Mouse (Mus musculus) T-cell, adult 2 months (primary cell): ENCODE results near the gene Nrros.

Experiments used
- DNase-seq: peaks from one replicate; pipeline ENCODE4 v3.0.0; 2022; ENCODE audit warnings: low spot score

Nrros gene

DNA sequence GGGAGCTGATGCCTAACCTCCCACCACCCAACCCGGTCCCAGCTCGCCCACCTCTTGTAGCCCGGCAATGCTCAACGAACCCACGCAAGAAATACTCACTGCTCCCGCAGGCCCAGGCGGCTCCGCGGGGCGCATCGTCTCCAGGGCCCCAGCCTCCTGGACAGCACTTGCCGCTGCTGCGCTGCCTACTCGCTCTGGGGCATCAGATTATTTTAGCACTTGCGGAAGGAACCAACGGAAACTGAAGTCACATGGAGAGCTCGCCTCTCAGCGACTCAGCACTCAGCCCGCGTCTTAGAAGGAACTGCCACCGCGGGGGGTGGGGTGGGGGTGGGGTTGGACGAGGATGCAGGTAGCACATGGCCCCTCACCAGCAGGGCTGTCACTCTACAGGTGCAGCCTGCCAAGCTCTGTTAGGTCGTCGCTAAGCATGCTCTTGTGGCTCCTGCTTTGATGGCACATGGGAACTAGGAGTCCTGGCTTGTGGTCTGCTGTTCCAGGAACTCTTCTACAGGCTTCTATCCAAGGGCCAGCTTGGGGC lies at the start of gene Nrros:
Nrros (minus strand) TSS at position 314 of the 541 bp plus-strand sequence.
- peak; percentile 83 for DNase-seq

DNA sequence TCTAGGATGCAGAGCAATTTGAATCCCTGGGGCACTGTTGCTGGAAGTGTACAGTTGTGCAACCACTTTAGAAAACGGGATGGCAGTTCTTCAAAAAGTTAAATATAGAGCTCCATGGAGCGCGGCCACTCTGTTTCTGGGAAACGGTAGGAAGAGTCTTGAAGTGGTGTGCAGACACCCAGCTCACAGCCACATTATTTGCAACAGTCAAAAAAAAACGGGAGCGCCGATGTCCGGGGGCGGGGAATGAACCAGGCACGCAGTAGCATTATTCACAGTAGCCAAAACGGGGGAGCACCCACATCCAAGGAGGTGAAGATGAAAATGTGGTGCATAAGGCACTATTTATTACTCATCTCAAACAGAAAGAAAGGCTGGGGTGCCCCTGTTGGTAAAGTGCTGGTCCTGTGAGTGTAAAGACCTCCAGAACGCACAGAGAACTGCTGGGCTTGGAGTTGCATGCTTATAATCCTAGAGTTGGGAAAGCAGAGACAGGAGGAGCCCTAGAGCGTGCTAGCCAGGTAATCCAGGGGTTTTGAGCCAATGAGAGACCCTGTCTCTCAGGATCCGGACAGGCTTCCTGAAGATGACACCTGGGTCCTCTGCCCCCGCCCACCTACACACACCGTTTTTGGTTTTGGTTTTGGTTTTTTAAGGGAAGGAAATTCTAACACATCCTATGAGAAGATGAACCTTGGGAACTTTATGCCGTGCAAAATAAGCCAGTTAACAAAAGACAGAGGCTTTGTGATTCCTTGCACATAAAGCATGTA lies 49.6 kb upstream of the Nrros start:
- no peak for DNase-seq

DNA sequence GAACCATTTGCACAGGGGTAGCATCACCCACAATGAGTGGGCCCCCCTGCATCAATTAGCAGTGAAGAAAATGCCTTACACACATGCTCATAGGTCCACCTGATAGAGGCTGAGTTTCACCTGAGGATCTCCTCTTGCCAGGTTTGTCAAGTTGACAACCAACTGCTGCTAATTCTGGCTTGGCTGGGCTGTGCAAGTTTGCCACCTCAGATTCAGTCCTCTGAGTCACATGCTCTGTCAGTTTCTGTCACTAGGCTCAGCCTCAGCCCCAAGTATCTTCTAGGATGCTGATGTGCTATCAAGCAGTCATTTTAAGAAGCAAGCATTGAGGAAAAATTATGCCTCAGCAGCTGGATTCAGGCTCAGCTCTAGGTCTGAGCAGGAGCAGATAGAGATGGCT lies 48.8 kb upstream of the Nrros start:
- DNase-seq: no peak

DNA sequence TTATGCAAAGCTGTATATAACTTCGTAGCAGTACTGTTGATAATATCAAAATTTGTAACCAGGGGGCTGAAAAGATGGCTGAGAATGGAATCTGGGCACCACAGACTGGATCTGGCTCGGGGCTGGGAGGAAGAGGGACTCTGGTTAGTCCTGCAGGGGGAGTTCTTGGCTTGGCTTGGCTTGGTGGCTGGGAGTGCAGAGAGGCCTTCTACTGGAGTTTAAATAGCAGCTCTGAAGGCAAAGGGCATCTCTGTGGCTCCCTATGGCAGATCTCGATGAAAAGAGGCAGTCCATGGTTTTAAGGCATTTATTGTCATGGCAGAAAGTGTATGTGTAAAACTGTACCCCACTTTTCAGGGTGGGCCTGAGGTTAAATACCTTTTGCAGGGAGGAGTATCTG lies 39.5 kb upstream of the Nrros start:
- no peak for DNase-seq

DNA sequence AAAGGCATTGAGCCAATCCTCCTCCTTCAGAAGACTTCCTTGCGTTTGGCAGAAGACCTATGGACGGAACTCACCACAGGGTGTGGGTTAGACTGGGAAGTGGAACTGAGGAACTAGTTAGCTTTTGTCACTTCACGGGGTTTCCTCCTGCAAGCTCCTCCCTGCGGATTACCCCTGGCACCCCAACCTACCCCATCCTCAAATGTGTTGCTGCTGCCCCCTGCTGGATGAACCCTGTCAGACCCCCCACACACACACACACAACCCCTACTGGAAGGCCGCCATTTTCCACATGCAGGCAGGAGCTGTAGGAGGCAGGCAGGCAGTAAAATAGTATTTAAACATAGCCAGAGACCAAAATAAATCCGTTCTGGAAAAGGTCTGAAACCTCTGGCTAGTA lies 37.3 kb upstream of the Nrros start:
- DNase-seq: peak; percentile 90

DNA sequence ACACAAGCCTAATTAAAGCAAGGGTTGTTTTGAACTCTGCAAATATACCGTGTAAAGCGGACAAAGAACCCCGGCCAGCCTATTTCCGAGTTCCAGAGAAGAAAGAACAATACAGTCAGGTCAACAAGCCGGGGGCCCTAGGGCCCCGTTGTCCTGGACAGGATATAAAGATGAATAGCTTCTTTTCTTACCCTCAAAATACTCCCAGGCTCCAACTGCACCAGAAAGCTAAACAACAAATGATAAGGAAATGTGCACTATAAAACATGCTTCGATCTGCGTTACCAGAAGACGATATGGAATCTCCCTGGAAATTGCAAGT lies 35.6 kb upstream of the Nrros start:
- no peak for DNase-seq

DNA sequence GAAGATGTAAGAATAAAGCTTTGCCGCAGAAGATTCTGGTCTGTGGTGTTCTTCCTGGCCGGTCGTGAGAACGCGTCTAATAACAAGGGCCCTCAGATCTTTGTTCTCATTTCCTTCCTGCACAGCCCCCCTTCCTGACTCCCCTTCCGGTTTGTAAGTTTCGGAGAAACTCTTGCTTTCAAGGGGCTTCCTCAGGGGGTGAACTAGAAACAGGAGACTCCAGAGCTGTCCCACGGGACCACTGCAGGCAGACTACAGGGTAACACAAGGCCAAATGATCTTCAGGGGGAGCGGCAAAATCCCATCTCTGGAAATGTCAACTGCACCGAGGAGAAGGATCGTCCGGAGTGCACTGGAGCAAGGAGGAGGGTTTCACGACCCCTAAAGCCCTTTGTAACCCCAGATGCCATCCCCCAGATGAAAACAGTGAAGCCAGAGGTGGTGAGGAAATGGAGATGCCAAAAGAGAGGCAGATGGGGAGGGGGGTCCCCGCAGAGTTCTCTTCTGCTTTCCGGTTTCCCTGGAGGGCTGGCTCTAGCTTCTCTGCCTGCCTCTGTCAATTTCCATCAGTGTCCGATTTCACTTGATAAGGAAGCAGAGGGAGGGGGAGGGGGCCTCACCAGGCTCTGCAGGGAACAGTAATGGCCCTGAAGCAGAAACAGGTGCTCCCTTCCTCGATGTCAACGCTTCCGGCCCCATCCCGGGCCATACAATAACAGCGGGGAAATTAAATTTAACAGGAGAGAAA lies 35.0 kb upstream of the Nrros start:
- DNase-seq: peak; percentile 61

DNA sequence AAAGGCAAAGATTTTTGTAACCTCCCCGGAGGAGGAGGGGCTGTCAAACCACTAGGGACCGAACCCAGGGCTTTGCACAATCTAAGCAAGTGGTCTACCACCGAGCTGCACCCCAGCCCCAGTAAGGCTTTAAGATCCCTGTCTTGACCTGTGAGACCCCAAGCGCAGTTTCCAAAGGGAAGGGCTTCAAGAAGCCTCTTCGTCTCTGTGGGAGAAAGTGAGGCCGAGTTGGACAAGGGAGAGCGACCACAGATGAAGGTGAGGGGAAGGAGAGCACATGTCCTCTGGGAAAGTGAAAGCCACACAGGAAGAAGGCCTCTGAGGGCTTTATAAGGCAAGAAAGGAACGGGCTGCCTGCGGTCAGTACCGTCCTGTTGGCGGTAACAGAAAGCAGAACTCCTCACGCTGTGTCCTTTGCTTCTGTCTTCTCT lies 24.6 kb upstream of the Nrros start:
- DNase-seq: peak; percentile 49

DNA sequence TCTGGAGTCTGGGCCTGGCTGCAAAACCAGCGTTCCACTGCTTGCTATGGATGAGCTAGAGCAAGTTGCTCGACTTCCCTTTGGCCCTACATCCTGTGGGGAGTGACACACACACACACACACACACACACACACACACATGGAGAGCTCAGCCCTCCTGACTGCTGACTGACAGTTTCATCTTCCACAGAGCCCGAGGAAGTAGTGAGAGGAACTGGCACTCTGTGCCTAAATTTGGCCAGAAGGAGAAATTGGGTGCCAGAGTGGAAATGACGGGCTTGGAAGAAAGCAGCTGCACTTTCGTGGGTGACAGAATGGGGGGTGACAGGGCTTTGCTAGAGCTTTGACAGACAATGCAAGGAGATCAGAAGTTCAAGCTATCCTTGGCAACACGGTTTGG lies 23.7 kb upstream of the Nrros start:
- DNase-seq: no peak

DNA sequence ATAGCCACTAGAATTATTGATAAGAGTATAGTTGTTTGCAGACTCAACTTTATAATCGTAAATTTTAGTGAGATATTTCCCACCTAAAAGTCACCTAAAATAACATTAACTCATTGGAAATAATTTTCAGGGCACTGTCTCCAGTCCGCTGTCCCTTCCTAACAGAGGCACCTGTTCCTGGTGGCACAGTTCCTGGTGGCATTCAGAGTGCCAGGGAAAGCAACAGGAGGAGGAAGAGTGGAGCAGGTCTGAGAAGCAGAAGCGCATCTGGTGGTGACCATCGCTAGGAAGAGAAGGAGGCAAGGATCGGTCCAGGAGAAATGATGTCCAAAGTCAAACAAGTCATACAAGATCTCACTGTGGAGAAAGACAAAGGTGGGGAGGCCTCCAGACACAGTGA lies 20.7 kb upstream of the Nrros start:
- DNase-seq: no peak

DNA sequence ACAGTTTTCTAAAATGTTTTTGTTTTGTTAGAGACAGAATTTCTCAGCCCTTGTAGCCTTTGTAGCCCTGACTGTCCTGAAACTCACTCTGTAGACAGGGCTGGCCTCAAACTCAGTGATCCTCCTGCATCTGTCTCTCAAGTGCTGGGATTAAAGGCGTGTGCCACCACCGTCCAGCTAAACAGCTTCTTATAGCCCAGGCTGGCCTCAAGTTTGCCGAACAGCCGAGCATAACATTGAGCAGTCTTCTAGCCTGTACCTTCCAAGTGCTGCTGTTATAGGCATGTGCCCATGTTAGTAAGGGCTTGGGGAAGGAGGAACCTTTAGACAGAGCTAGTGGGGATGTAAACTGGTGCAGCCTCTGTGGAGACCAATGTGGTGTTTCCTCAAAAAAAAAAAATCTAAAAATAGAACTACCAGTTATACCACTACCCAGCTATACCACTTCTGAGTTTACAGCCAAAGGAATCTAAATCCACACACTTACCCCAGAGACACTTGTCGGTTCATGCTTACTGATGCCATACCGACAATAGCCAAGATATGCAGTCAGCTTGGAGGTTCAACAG lies 14.0 kb upstream of the Nrros start, which contains the start of gene Bex6:
Bex6 (plus strand) TSS at position 491 of the 569 bp plus-strand sequence.
- DNase-seq: no peak

DNA sequence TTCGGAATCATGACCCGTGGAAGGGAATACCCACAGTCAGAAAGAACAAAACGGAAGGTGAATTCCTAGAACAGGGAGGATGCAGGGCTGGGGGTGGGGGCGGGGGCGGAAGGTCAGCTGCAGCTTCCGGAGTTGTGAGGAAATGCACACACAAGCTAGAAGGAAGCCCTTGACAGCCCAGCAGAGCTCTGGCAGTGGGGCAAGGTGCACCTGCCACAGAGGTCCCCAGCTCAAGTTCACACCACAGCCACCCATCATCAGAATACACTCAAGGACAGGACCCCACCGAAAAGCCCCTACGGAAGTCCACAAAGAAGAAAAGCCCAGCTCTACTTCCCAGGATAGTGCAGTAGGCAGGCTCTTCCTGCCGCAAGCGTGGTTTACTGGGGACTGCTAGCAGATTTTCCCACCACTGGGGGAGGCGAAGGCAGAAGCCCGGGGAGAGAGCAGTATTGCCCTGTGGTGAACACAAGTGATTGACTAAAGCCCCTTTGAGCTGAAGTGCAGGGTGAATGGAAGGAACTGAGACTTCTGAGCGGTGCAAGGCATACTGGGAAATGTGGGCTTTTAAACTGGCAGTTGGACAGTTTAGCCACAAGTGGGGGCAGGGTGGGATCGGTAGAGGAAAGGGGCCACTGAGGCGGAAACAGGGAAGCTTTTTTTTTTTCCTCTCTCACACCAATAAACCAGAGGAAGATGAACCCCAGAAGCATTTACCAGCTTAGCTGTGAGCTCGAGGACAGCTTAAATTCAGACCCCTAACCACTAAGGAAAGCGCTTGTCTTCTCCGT lies 11.7 kb upstream of the Nrros start:
- DNase-seq: peak; percentile 60

DNA sequence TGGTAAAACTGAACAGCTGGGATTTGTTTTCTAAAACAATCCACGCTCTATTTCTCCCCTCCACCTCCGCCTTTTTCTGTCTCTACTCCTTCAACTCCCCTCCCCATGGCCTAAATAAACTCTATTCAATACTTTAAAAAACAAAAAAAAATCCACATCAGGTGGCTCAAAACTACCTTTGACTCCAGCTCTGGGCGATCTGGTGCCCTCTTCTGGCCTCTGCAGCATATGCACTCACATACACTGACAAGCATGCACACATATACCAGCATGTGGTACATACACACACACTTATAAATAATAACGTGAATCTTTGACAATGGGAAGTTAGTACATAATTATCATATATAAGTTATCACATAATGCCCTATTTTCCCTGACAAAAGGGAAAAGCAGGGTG lies 9.6 kb upstream of the Nrros start:
- no peak for DNase-seq

DNA sequence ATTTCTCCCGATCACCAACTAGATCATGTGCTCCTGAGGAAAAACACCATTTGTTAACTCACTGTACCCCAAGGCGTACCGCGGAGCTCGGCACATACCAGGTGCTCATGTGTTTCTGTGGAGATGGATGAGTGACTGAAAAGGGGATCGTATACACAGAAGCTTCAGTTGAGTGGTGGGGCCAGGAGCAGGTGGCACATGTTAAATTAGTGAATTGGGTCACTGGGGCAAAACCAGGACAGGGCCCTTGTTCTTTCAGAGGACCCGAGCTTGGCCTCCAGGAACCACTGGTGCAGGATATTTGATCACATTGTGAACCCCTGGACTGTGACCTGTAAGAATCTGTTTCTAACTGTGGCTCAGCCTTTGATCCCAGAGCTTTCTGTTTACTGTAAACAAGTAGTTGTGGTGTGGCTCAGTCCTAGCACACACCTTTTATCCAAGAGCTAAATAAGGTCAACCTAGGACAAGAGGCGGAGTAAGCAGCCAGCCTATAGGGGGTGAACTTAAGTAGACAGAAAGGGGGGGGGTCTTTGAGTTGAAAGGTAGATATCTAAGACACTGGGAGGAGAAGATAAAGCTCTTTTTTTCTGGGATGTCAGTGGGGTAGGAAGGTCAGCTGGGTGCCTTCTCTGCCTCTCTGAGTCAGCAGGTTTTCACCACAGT lies 9.1 kb upstream of the Nrros start:
- no peak for DNase-seq

DNA sequence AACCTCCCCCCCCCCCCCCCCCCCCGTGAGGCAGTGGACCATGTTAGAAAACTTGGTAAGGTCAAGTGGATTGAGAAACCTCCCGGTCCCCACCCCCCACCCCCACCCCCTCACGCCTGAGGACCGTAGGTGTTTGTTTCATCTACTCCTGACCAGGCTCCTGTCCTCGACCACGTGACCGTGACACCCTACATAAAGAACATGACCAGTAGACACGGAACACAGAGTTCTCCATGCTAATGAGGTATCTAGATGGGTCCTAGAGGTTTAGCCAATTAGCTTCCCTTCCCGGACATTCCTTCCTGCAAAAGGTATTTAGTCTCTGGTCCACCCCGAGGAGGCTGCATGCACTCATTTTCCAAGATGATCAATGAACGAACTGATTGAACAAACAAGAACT lies 8.0 kb upstream of the Nrros start:
- DNase-seq: no peak

DNA sequence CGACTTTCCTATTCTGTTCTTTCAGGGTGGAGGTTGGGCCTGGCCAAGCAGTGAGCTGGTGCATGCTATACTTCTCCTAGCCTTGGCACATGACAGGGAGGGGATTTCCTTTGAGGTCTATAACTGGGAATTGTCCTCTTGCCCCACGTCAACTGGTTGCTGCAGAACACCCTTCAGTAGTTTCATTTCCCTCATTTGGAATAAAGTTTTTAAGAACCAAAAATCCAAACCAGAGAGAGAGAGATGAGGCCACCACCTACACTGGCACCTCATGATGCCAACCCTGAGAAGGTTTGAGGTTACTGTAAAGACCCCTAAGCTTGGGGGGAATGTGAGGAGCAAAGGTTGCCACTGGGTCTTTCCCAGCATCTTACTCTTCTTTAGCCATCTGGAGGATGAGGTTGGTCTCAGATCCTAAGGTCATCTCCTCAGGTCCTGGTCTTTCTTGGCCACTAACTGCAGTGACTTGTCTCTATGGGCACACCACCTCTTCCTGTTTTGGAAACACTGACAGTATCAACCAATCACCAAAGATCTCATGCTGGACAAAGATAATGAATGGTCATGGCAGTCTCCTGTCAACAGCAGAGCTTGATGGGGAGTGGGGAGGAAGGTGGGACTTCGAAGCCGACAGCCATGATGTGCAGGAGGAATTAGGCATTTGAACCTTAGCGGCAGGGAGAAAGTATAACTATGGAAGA lies 5.8 kb upstream of the Nrros start:
- no peak for DNase-seq

DNA sequence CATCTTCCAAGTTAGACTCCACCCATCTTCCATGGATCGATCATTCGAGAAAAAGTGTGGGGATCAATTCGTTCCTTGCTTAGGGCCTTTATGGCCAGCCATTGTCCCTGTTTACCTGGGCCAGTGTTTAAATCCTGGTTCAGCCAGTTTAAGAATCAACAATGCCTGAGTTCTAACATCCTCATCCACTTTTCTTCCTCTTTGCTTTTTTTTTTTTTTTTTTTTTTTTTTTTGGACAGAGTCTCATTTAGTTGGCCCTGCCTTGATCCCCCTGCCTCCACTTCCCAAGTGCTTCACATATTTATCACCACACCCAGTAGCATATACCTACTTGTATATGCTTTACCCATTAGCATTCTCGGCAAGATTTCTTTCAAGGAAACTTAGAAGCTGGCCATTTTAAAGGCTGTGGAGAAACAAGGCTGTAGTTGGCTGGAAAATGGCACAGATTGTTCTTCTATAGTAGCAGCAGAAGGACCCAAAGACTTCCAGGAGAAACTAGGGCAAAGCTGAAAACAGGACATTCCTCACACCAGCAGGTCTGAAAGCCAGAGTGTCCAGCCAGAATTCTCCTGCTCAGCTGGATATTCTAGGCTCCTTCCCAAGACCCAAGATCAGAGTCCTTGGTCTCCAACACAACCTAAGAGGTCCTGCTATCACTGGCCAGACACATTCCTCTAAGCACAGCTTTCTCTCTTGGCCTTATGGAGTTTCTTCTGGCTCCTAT lies 2.6 kb upstream of the Nrros start:
- no peak for DNase-seq

DNA sequence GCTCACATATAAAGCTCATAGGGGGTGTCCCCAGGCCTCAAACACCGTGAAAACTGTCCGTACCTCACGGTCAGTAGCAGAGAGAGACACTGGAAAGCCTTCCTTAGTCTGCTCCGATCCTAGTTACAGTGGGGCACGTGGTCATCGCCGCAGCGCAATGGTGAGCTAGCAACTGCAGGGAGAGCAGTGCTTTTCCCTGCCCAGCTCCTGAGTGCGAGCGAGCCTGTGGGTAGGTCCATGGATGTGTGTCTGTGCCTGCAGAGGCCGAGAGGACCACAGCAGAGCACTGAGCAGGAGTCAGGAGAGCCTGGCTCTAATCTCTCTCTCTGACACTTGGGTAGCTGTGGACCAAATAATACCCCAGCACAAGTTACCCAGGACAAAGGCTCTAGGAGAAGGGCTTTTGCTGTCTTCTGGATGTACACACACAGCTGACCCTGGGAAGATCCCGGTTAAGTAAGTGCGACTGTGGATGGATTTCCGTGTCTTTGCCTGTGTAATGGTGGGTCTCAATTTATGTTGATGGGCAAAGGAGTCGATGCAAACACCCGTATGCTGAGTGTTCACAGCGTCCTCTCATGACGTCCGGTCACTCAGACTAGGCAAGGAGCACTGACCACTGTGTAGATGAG lies 882 bp downstream of the Nrros start:
- no peak for DNase-seq

DNA sequence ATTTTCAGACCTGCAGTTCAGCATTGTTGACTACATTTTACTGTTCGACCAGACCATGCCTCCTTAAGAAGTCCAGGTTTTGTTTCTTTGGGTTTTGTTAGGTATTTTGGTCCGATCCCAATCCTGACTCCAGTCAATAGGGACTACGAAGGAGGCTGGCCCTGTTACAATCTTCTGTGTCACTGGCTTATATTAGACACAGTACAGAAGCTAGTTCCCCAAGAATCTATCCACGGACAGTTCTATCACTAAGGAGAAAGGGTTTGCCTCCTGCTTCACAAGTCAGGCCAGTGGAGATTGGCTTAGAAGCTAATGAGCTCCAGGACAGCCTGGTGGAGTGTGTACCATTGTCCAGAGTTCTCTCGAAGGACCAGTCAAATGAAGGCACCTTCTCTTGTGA lies 1.5 kb downstream of the Nrros start:
- DNase-seq: no peak

DNA sequence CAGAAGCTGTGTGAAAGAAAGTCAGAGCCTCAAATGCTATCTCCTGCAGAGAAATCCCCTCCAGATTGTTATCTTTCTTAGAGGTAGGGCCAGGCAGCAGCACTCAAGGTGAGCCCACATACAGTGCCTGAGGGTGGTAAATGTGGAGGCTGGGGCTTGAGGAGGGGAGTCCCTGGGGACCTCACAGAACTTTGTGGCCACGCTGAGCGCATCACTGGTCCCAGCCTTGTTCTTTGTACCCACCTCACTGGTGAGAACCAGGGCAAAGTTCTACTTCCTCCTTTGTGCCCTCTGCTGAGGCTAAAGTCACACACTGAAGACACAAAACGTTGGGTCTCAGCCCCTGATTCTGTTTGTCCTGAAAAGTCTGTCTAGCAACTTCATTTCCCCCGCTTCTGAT lies 2.0 kb downstream of the Nrros start:
- DNase-seq: peak; percentile 73
